15 mouse cellular contexts compared by ENCODE assay signal in genomic region chr3:107529182-107529581, GRCm38 (mm10). TPM values are rescaled to one million over a fixed set of nuclear protein-coding genes. Genes with fewer than 3 reads are reported as not detected.
DNase-seq lines count a peak whose midpoint lies in the region; ATAC-seq lines count a peak whose summit lies in the region.
"Had no signal": no experiment of that assay in that cellular context is flagged by ENCODE, and none has a peak within 500 bp of the region (broad histone marks: within the 10 kb centered on the region; RNA-seq: fewer than 3 reads in every experiment).

No protein-coding gene starts in this region.

- H3K4me1 ChIP-seq in forebrain, embryonic 12.5 days: peaks cover 20% of the 10 kb centered on the region
- H3K4me1 ChIP-seq in forebrain, embryonic 10.5 days: peaks cover 20% of the 10 kb centered on the region
- H3K4me1 ChIP-seq in forebrain, embryonic 14.5 days (ENCODE audit: control insufficient read depth, insufficient read depth, low read length): peaks cover 17% of the 10 kb centered on the region
- H3K4me1 ChIP-seq in midbrain, embryonic 12.5 days: peaks cover 20% of the 10 kb centered on the region
- H3K4me1 ChIP-seq in limb, embryonic 10.5 days: peaks cover 9% of the 10 kb centered on the region

- H3K27me3 ChIP-seq in forebrain, embryonic 12.5 days: no peaks in the 10 kb centered on the region
- H3K27me3 ChIP-seq in forebrain, embryonic 10.5 days (ENCODE audit: poor library complexity, severe bottlenecking): no peaks in the 10 kb centered on the region; the same call in 1 of the 2 replicates
- H3K27me3 ChIP-seq in forebrain, embryonic 14.5 days (replicated peaks; ENCODE audit: control insufficient read depth, insufficient read depth, low read length): no peaks in the 10 kb centered on the region
- H3K27me3 ChIP-seq in midbrain, embryonic 12.5 days: no peaks in the 10 kb centered on the region
- peaks cover 14% of the 10 kb centered on the region; the same call in 1 of the 2 replicates for H3K27me3 ChIP-seq in limb, embryonic 10.5 days (ENCODE audit: low read depth, poor library complexity, severe bottlenecking)
- H3K27me3 ChIP-seq: limb, embryonic 13.5 days; neural tube, embryonic 12.5 days had no signal

- H3K36me3 ChIP-seq in forebrain, embryonic 12.5 days (replicated peaks): no peaks in the 10 kb centered on the region
- no peaks in the 10 kb centered on the region for H3K36me3 ChIP-seq in forebrain, embryonic 10.5 days (replicated peaks)
- H3K36me3 ChIP-seq in forebrain, embryonic 14.5 days (ENCODE audit: control insufficient read depth, insufficient read depth, low read length): no peaks in the 10 kb centered on the region
- H3K36me3 ChIP-seq in midbrain, embryonic 12.5 days: no peaks in the 10 kb centered on the region
- no peaks in the 10 kb centered on the region for H3K36me3 ChIP-seq in limb, embryonic 10.5 days
- H3K36me3 ChIP-seq: heart, embryonic 12.5 days; limb, embryonic 13.5 days; neural tube, embryonic 12.5 days had no signal

- H3K4me2 ChIP-seq in forebrain, embryonic 12.5 days: no peak overlapping the region
- H3K4me2 ChIP-seq in forebrain, embryonic 14.5 days (ENCODE audit: low read length): no peak overlapping the region; the same call in 1 of the 2 replicates
- H3K4me2 ChIP-seq in midbrain, embryonic 12.5 days (replicated peaks): peak overlapping the region; percentile 35; the same call in 1 of the 2 replicates

- DNase-seq in forebrain, embryonic 10.5 days (ENCODE audit: extremely low spot score, low spot score): no peak
- DNase-seq in 3134 (ENCODE audit: extremely low read depth, insufficient read length, low spot score): peak; percentile 53
- DNase-seq in forebrain, embryonic 14.5 days (ENCODE audit: low spot score): no peak
- no peak for DNase-seq in spleen, adult 12 weeks (ENCODE audit: low spot score)
- no peak for DNase-seq in limb, embryonic 10.5 days (ENCODE audit: low spot score)
- DNase-seq in thymus, postnatal 14 days: no peak
- DNase-seq: gastrocnemius, postnatal 10 days; kidney, postnatal 10 days; liver, postnatal 0 days had no signal

- H3K9ac ChIP-seq in forebrain, embryonic 12.5 days: no peak overlapping the region
- H3K9ac ChIP-seq in forebrain, embryonic 14.5 days (ENCODE audit: low read length): 0 out of 2 replicates have a peak overlapping the region, but pooled peaks have one; percentile 38
- H3K9ac ChIP-seq in midbrain, embryonic 12.5 days (replicated peaks): no peak overlapping the region
- H3K9ac ChIP-seq: limb, embryonic 13.5 days; liver, postnatal 0 days; neural tube, embryonic 12.5 days had no signal

- H3K9me3 ChIP-seq in forebrain, embryonic 12.5 days: no peaks in the 10 kb centered on the region
- H3K9me3 ChIP-seq in forebrain, embryonic 10.5 days: no peaks in the 10 kb centered on the region
- H3K9me3 ChIP-seq in forebrain, embryonic 14.5 days (replicated peaks; ENCODE audit: control insufficient read depth, low read length): no peaks in the 10 kb centered on the region
- no peaks in the 10 kb centered on the region for H3K9me3 ChIP-seq in midbrain, embryonic 12.5 days
- no peaks in the 10 kb centered on the region for H3K9me3 ChIP-seq in limb, embryonic 10.5 days (replicated peaks)
- H3K9me3 ChIP-seq: heart, embryonic 12.5 days; limb, embryonic 13.5 days; neural tube, embryonic 12.5 days had no signal

- H3K4me3 ChIP-seq in forebrain, embryonic 12.5 days (replicated peaks): no peak overlapping the region
- no peak overlapping the region for H3K4me3 ChIP-seq in forebrain, embryonic 10.5 days
- no peak overlapping the region for H3K4me3 ChIP-seq in forebrain, embryonic 14.5 days (ENCODE audit: low read depth, low read length)
- H3K4me3 ChIP-seq in midbrain, embryonic 12.5 days: no peak overlapping the region
- H3K4me3 ChIP-seq in limb, embryonic 10.5 days: no peak overlapping the region
- H3K4me3 ChIP-seq: heart, embryonic 12.5 days; limb, embryonic 13.5 days; neural tube, embryonic 12.5 days had no signal

- WGBS in forebrain, embryonic 12.5 days: 72% methylated on average over 5 of the region's 5 CpGs
- WGBS in forebrain, embryonic 10.5 days: 81% methylated on average over 5 of the region's 5 CpGs
- WGBS in forebrain, embryonic 14.5 days: 80% methylated on average over 5 of the region's 5 CpGs
- 70% methylated on average over 5 of the region's 5 CpGs for WGBS in midbrain, embryonic 12.5 days
- 87% methylated on average over 5 of the region's 5 CpGs for WGBS in limb, embryonic 10.5 days

- peak overlapping the region; percentile 86; the same call in 1 of the 2 replicates for H3K27ac ChIP-seq in forebrain, embryonic 12.5 days
- no peak overlapping the region for H3K27ac ChIP-seq in forebrain, embryonic 10.5 days
- H3K27ac ChIP-seq in forebrain, embryonic 14.5 days (ENCODE audit: low read depth, low read length): peak overlapping the region; percentile 90
- H3K27ac ChIP-seq in midbrain, embryonic 12.5 days (replicated peaks): peak overlapping the region; percentile 77
- H3K27ac ChIP-seq in limb, embryonic 10.5 days: no peak overlapping the region
- H3K27ac ChIP-seq: limb, embryonic 13.5 days had no signal

- peak; percentile 45 for ATAC-seq in forebrain, embryonic 12.5 days (ENCODE audit: low FRiP score)
- peak; percentile 33 for ATAC-seq in forebrain, embryonic 14.5 days
- peak; percentile 41; the same call in 1 of the 2 replicates for ATAC-seq in midbrain, embryonic 12.5 days (ENCODE audit: low FRiP score, low read depth)
- ATAC-seq: liver, postnatal 0 days had no signal

RNA-seq across cellular contexts. Expression of gene Slc6a17, which starts 11.4 kb away (rescaled TPM):
- polyA plus RNA-seq in forebrain, embryonic 12.5 days (2016; fragmentation: Nextera tagmentation; extraction: Ambion mirVana): 5.7 and 8.3 TPM in 2 replicates
- 2.4 and 3.7 TPM in 2 replicates for polyA plus RNA-seq in forebrain, embryonic 10.5 days (2016; fragmentation: Nextera tagmentation; extraction: Ambion mirVana)
- 12.8 and 15.4 TPM in 2 replicates for polyA plus RNA-seq in forebrain, embryonic 14.5 days (2014; fragmentation: Nextera tagmentation; extraction: Ambion mirVana)
- polyA plus RNA-seq in midbrain, embryonic 12.5 days (2016; fragmentation: Nextera tagmentation; extraction: Ambion mirVana): 4.2 and 4.5 TPM in 2 replicates
- 6.0 and 6.3 TPM in 2 replicates for polyA plus RNA-seq in limb, embryonic 10.5 days (2016; fragmentation: Nextera tagmentation; extraction: Ambion mirVana)

RNA-seq across cellular contexts. Expression of gene Ubl4b, which starts 25.7 kb away (rescaled TPM):
- 0.19 and 0.27 TPM in 2 replicates for polyA plus RNA-seq in forebrain, embryonic 12.5 days (2016; fragmentation: Nextera tagmentation; extraction: Ambion mirVana)
- polyA plus RNA-seq in forebrain, embryonic 10.5 days (2016; fragmentation: Nextera tagmentation; extraction: Ambion mirVana): 0.46 and 0.54 TPM in 2 replicates
- not detected in 2 replicates for polyA plus RNA-seq in forebrain, embryonic 14.5 days (2014; fragmentation: Nextera tagmentation; extraction: Ambion mirVana)
- not detected in 2 replicates for polyA plus RNA-seq in midbrain, embryonic 12.5 days (2016; fragmentation: Nextera tagmentation; extraction: Ambion mirVana)
- 0.76 and 0.98 TPM in 2 replicates for polyA plus RNA-seq in limb, embryonic 10.5 days (2016; fragmentation: Nextera tagmentation; extraction: Ambion mirVana)
- polyA plus RNA-seq: heart, embryonic 12.5 days; intestine, embryonic 14.5 days; liver, postnatal 0 days; neural tube, embryonic 12.5 days had no signal

Comparison
In these comparisons a context has a peak if more than half of its experiments do, and no peak if none do; other contexts are left out.
1. H3K27ac ChIP-seq: peak in forebrain, embryonic 12.5 days (single experiment), forebrain, embryonic 14.5 days (single experiment) and midbrain, embryonic 12.5 days (single experiment); none in forebrain, embryonic 10.5 days (single experiment) and limb, embryonic 10.5 days (single experiment).
2. Peak in every context shown above with its lines, with median percentiles within 50 percentile points of each other: ATAC-seq.